Mouse (Mus musculus) c-Kit-positive CD71-positive TER-119-positive erythroid progenitor cells, embryonic 14.5 days (primary cell): Measurements from ENCODE around the gene Gm11037.
A peak's percentile ranks its signal among the peaks of the same experiment; 100 is the strongest.

Experiments
- DNase-seq: peaks from one replicate; pipeline ENCODE4 v3.0.0-alpha.2; 2013; ENCODE audit warnings: low spot score

The Gm11037 gene

DNA sequence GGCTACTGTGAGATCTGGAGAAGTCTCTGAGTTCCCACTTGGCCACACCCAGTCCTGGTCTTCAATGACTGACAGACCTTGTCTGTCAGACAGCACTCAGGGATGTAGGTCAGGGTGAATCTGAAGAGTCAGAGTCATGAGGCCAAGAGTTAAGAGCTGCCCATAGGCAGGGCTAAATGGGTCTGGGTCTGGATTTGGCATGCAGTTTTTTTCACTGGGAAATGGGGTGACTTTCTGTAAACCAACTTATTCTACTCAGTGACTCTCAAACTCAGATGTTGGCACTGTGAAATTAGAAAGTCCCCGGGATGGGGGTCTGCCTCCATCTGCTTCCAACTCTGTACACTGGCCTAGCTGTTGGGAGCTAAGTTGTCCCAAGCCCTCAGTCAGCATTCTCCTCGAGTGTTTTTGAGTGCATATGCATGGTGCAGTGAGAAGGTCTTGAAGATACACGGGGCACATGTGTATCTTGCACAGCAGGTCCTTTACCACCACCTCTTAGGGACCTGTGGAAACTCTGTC is 4.6 kb upstream of the Gm11037 start:
- no peak for DNase-seq

DNA sequence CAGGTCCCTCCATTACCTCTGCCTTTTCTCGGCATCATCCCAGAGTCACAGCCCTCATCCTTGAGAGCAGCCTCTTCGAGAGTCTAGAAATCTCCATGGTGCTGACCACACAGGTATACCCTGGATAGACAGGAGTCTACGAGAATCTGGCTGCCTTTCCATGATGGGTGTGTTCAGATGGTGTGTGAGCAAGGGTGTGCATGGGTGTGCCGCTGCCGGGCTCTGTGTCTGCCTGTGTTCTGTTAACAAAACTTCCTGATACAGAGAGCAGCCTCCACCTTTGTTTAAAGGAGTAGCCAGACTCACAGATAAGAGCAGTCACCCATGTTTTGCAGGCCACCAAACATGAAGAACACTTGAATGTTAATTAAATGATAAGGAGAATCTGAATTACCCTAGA is 3.5 kb upstream of the Gm11037 start:
- DNase-seq = peak; percentile 66

DNA sequence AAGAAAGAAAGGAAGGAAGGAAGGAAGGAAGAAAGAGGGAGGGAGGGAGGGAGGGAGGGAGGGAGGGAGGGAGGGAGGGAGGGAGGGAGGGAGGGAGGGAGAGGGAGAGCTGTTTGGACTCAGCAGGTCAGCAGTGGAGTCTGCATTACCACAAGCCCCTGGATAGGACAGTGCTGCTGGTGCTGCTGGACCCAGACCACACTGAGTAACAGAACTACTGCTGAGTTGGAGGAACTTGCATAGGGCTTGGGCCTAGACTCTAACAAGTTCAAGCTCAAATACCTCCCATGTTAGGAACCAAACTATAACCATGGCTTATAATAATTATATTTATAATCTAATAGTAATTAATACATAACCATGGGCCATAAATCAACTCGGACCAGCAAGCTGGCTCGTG is 2.4 kb upstream of the Gm11037 start:
- no peak for DNase-seq

DNA sequence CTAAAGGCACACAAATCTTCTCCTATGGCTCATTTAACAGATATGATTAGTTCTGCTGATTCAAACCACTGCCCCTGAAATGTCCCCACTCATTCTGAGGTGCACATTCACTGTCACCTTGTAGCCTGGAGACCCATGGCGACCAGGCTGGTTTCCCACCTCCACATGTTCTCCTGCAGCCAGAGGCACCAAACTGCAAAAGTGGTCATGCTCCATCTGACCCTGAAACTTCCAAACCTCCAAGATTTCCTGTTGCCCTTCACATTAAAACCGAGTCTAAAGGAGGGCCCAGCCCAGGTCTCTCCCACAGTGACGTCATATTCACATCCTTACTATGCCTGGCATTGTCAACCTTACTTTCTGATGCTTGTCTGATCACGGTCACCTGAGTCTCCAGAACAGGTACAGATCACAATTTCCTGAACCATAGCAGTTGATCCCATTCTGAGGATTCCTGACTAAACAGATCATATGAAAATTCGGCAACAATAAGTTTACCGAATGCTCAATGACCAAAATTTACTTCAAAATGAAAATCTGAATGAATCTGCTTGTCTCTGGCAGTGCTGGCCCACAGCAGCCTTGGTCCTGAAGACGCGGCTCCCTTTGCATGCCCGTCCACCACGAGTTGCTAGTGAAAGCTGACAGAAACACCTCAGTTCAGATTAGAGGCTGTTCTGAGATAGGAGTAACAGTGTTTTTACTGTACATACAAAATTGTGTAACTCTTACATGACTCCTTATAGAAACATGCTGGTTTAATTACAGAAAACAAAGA is 997 bp upstream of the Gm11037 start:
- DNase-seq = no peak

DNA sequence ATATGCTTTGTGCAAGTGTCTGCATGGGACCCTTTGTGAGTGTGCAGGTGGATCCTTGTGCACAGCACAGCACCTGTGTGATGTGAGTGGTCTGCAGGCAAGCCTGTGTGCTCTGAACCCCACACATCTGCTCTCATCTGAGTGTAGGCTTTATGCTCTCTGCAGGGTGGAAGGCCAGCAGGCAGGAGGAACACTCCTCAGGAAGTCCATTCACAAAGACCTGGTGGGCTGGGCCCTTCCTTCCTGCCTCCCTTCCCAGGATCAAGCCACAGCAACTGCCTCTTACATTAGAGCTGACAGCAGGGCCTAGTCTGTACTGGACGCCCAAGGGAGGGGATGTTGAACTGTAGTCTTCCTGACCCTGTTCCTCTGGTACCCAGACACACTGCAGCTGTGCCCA is 1.1 kb downstream of the Gm11037 start:
- no peak for DNase-seq

DNA sequence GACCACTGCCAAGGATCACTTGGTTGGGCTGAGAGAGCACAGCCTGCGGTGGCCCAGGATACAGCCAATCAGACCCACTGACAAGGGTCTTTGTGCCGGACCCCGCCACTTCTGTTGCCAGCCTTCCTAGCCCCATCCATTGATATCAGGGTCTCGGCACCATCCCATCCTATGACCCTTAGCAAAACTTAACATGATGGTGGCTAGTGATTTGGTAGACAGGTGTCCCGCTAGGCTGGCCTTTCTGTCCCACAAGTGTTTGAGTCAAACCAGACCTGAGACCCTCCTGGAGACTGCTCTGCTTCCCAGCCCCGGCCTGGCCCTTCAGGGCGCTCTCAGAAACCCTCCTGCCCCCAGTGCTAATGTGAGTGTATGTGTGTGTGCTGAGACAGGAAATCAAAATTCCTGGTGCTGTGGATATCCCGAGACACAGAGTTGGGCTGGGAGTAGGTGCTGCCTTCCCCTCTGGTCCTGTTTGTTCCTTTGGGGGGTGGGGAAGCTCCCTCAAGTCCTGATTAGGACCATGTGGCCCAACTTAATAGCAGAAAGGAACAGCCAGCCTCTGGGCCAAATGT is 1.6 kb downstream of the Gm11037 start:
- DNase-seq = no peak

DNA sequence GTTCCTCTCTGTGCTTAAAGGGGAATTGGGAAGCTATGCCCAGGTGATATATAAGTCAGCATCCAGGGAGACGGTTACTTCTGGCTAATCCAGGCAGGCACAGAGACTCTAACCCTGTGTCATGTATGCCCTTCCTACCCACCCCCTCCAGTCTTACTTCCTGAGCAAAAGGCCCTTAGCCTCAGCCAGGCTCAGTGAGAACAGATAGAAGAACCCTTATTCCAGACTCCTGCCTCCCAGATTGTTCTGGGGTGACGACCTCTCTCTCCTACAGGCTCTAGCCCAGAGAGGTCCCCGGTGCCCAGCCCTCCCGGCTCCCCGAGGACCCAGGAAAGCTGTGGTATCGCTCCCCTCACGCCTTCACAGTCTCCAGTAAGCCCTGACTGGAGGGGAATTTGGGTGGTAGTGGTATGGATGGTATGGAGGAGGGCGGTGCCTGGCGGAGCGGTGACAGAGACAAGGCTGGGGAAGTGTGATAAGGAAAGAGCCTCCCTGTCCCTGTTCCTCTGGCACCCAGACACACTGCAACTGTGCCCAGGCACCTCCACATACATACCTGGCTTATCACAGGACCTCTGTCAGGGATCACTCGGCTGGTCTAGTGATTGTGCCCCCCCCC is 2.3 kb downstream of the Gm11037 start:
- peak; percentile 90 for DNase-seq

DNA sequence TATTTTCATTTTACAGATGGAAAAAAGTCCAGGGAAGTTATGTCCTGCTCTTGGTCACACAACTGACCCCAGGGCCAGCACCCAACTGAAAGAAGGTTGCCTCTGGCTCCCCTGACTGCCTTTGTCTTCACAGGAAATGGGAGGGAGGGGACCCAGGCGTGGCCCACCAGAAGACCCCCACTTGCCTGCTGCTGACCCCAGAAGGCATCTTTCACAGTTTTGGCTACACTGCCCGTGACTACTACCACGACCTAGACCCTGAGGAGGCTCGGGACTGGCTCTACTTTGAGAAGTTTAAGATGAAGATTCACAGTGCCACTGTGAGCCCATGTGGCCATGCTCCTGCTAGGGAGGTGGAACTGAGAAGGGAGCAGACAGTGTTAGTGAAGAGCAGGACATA is 5.0 kb downstream of the Gm11037 start:
- DNase-seq = no peak

DNA sequence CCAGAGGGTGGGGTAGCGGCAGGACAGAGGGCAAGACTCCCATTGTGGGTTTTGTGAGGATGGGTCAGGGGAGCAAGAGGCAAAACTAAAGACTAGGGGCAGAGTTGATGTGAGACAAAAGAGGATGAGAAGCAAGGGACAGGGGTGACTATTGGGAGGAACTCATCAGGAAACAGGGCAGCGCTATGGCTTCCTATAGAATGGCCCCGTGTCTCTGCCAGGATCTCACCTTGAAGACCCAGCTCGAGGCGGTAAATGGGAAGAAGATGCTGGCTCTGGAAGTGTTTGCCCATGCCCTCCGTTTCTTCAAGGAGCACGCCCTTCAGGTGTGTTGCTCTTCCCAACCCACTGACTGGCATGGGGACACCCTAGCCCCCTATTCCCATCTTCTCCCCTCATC is 5.5 kb downstream of the Gm11037 start:
- DNase-seq = no peak

DNA sequence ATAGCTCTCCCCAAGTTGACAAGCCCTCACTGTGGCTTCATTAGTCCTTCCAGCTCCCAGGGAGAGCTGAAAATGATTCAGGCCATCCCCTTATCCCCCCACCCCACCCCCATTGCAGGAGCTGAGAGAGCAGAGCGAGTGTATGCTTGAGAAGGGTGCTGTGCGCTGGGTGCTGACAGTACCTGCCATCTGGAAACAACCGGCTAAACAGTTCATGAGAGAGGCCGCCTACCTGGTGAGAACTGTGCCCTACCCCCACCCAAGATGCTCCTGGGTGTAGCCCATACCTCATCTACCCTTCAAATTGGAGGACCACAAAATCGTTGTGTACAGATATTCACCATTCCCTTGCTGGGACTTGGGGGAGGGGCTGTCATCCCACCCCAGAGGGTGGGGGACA is 6.0 kb downstream of the Gm11037 start:
- no peak for DNase-seq

DNA sequence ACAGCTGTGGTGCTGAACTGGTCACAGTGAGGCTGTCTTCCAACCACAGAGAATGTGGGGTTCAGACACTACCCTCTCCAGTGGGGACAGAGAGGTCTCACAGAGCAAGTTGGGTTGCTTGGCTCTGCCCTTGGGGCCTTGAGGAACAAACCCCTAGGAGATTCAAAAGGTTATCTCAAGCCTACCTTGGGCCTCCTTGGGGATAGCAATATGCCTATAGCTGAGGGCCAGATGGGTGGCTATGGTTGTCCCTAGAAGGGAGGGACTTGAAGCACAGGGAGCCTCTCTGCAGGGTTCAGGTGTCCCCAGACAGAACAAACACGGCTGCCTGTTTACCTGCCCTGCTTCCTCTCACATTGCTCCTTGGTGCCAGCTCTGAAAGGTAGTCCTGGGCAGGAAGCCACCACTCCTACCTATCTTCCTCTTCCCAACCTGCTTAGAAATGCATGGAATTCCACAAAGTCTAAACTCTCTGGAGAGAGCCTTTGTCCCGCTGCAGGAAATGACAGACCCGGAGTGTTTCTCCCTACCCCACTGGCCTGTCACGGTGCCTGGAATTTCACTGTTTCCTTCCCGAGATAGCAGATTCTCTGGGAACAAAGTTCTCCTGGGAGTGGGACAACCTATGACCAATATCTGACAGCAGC is 6.7 kb downstream of the Gm11037 start:
- no peak for DNase-seq

DNA sequence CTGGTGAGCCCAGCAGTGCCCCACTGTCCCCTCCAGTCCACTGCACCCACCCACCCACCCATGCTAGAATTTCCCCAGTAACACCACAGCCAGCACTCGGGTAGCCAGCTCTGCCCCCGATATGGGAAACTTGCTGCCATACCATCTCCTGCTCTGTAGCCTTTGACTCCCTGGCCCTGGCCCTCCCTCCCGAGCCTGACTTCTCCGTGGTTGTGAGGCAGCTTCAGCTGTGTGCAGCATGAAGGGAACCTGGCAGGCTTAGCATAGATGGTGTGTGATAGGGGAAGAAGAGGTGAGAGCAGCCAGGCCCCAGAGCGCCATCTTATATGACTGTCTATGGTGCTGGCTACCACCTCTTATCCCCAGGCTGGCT is 7.2 kb downstream of the Gm11037 start:
- DNase-seq = no peak

DNA sequence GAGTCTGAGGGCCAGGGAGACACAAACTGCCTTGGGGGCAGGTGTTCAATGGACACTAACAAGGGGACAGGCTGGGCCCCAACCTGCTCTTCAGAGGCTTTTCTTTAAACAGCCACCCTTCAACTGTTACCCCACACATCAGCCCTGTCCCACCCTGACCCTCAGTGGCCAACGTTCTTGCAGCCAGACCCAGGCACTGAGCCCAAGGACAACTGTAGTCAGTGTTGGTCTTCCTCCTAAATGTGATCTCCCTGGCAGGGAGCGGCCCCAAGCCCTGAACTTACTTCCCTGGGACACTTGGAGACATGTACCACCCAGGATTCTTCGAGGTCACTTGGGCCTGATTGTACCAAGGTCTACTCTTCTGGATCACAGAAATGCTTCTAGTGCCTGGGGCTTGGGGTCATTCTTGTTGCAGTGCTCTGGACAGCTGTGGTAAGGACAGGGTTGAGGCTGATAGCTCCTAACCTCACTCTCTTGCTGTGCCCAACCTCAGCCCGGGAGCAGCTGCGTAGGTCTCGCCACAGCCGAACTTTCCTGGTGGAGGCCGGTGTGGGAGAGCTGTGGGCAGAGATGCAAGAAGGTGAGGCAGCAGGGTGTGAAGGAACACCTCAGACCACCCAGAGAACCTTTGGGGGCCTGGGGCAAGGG is 8.2 kb downstream of the Gm11037 start:
- no peak for DNase-seq

DNA sequence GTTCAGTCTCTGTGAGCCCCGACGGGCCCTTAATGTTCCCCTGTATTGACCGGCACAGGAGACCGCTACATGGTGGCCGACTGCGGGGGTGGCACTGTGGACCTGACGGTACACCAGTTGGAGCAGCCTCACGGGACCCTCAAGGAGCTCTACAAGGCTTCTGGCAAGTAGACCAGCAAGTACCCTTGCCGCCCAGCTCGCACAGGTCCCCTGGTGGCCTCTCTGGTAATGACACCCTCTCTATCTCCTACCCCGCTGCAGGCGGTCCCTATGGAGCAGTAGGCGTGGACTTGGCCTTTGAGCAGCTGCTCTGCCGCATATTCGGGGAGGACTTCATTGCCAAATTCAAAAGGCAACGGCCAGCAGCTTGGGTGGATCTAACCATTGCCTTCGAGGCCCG is 9.3 kb downstream of the Gm11037 start:
- peak; percentile 83 for DNase-seq

DNA sequence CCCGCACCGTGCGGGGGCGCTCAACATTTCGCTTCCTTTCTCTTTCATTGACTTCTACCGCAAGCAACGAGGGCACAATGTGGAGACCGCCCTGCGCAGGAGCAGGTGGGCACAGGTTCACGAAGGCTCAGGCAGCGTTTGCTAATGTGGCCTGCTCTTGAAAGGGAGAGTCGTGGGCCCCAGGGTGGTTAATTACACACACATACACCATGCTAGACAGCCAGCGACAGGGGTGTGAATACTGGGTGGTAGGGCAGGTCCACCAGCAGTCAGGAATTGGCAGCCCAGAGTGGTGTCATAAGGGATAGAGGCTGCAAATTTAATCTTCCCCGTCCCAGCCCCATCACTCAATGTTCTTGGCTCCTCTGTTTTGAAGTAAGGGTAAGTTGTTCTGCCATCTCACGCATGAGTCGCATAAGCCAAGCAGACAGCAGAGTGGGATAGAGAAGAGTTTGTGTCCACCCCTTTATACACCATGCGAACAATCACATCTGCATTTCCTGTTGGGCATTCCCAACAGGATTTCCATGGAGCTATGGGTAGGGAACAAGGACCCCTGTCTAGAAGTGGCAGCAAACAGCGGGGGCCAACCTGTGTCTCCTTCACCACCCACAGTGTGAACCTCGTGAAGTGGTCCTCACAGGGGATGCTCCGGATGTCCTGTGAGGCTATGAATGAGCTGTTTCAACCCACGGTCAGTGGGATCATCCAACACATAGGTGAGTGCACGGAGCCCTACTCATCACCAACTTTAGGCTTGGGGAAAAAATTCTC is 9.9 kb downstream of the Gm11037 start:
- DNase-seq = no peak

DNA sequence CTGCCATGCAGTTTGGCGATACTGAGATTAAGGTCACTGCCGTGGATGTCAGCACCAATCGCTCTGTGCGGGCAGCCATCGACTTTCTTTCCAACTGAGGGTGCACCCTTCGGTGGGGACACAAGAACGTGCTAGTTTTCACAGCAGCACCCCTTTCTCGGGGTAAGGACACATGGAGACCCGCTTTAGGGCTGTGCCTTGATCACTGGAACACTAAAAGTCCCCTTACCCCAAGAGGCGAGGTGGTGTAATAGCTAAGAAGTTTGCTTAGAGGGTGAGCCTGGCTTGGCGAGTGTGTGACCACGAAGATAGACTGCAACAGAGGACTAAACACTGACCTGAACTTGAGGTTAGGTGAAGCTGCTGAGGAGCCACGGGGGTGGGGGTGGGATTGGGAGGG is 11.8 kb downstream of the Gm11037 start:
- DNase-seq = no peak

DNA sequence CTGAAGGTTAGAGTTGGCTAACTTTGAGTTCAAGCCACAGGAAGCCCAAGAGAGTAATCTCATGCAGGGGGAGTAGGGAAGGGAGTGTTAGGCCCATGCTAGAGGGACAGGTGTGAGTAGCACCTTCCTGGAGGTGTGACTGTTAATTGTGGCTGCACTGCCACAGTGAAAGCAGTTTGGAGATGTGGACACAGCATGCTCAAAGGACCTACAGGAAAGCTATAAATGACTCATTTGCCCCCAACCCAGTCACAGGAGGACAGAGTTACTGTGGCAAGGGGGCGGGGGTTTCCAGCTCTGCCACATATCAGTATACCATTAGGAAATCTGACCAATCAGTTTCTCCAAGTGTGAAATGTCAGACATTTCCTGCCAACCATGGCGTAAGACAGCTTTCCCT is 12.2 kb downstream of the Gm11037 start:
- no peak for DNase-seq

DNA sequence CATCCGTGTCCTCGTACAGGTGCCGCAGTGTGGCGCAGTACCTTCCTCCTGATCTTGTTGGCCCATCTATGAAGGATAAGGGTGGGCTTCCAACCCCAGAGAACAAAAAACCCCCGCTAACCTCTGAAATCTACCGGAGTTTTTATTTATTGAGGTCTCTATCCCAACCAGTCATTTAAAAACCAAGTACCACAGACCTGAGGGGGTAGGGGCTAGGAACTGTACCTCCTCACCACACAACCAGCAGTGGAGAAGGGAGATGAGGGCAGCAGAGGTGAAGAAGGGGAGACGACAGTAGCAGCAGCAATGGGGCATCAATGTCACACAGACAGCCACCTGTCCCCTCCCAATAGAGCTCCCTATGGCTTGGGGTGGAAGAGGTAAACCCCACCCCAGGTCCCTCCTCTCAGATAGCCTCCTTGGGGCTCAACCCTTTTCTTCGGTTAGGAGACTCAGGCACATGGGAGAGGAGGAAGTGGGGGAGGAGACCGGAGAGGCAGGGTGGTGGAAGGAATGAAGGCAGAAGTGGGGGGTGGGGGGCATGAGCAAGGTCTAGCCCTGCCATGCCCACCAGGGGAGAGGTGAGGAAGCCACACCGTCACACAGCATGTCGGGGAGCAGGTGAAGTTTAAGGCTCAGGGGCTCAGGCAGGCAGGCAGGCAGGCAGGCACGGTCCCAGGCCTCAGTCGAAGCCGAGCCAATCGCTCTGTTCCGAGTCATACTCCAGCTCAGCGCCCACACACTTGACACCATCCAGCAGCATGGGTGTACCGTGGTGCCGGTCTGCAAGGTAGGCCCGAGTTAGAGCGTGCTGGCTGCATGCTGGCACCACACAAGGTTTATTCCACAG is 13.1 kb downstream of the Gm11037 start:
- DNase-seq = no peak

DNA sequence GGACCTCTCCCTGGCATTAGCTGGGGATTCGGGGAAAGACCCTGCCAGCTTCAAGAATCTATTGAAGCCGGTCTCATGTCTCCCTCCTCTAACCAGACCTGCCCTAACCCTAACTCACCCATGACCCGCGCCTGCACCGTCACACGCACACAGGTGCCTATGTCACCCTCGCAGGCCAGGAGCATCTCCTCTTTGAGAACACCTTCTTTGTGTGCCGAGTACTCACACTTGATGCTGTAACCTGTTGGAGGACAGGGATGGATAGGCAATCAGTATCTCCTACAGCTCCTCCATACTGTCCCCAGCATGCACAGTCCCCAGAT is 13.7 kb downstream of the Gm11037 start:
- no peak for DNase-seq

DNA sequence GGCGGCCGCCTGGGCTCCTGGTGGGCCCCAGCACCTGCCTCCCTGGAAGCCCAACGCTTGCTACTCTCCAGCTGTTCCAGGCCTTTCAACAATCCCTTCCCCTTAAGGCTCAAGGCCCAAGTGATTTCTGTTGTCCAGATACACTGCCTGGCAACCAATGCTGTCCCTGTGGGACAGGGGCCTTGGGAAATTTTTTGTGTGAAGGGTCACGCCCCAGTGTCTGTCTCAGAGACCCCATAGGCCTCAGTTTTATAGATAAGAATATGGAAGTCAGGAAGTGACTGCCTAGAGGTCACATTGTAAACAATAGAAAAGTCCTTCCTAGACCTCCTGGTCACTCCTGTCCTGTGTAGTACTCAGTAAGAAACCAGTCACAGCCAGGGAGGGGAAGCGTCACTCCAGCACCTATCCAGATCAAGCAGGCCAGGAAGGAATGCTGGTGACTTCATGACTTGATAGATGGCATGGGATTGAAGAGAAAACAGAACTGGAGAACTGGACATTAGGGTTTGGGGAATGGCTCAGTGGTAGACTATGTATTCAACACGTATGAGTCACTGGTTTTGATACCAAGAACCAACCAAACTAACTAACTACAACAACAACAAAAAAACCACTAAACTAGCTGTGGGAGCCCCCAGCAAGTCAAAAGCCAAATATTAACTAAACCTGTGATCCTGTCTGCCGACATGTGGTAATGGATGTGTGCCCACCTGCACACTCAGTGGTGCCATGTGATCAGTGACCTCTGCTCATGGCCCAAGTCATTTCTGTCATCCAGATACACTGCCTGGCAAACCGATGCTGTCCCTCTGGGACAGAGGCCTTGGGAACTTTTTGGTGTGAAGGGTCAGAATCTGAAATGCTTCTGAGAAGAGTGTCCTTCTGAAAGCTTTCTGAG is 15.3 kb downstream of the Gm11037 start:
- DNase-seq = no peak
